Comparison of ENCODE assay signal across 9 mouse cellular contexts in the genomic region with DNA sequence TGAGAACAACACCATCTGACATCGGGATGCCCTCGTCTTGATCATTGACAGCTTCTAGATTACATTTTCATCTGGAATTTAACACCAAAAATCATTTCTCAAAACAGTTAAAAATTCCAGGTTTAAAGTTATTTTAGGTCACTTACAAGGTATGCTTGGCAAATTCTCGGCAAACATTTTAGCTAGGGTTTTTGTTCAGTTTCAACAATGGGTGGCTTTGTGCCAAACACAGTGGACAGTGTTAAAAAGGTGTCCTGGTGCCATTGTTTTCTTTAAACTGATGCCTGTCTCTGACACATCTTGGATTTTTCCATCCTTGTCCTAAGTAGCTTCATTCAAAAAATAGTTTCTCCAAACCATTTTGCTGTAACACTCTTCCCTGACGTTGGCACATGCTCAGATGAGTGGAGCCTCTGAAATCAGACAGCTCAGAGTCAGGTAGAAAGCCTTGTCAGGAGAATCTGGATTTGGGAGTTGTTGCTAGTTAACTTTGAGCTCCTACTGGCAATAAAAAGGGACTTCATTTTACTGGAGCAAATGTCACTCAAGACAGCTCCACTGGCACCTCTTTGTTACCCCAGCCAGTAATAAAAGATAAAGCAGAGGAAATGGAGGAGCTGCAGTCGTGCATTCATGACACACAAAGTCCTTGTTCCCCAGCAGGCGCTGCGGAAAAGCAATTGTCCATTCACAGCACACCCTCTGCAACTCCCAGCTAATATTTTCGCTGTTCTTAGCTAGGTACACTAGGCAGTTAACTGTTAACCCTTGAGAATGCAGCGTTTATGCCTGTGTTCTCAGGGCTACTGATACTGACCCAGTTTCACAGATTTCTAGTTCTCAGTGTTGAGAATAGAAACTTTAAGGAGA. TPM values are rescaled to one million over a fixed set of nuclear protein-coding genes. Genes with fewer than 3 reads are reported as not detected.
DNase-seq lines count a peak whose midpoint lies in the region; ATAC-seq and TF ChIP-seq lines count a peak whose summit lies in the region.
"Had no signal": no experiment of that assay in that cellular context is flagged by ENCODE, and none has a peak within 500 bp of the region (broad histone marks: within the 10 kb centered on the region; RNA-seq: fewer than 3 reads in every experiment).

No protein-coding gene starts in this region.

- no peaks in the 10 kb centered on the region for H3K27me3 ChIP-seq in forebrain, embryonic 15.5 days
- no peaks in the 10 kb centered on the region for H3K27me3 ChIP-seq in intestine, postnatal 0 days (replicated peaks; ENCODE audit: control insufficient read depth, insufficient read depth, low read length)

- TF ChIP-seq CTCF in lung, adult 2 months (IDR thresholded peaks at IDR 0.05; ENCODE audit: insufficient read depth, low read length): no peak
- TF ChIP-seq CTCF in intestine, postnatal 0 days (IDR thresholded peaks at IDR 0.05; ENCODE audit: low read depth): no peak

- 26% methylated on average over 9 of the region's 9 CpGs for WGBS in lung, adult 2 months
- WGBS in forebrain, embryonic 15.5 days: 23% methylated on average over 9 of the region's 9 CpGs
- WGBS in intestine, postnatal 0 days: 35% methylated on average over 9 of the region's 9 CpGs

- ATAC-seq in forebrain, embryonic 15.5 days (replicated peaks): no peak
- peak; percentile 71 for ATAC-seq in intestine, postnatal 0 days
- ATAC-seq in inflammation-experienced regulatory T-cells, adult 6 months: no peak
- ATAC-seq in activated CD4-positive, CD25-positive, alpha-beta regulatory T cell, adult 4 months: no peak
- ATAC-seq in megakaryocyte progenitor cell, adult 5-6 weeks (replicated peaks; ENCODE audit: poor library complexity): no peak

- DNase-seq in lung, adult 2 months: no peak
- DNase-seq in lung, postnatal 14 days: no peak
- DNase-seq in mesoderm, embryonic 11.5 days (ENCODE audit: low read depth, low spot score): peak; percentile 41

- H3K9ac ChIP-seq in forebrain, embryonic 15.5 days (replicated peaks): peak overlapping the region; percentile 23; the same call in 1 of the 2 replicates
- no peak overlapping the region for H3K9ac ChIP-seq in intestine, postnatal 0 days (ENCODE audit: low read depth, low read length)

- H3K36me3 ChIP-seq in forebrain, embryonic 15.5 days: no peaks in the 10 kb centered on the region
- H3K36me3 ChIP-seq in intestine, postnatal 0 days (ENCODE audit: control insufficient read depth, insufficient read depth): no peaks in the 10 kb centered on the region
- H3K36me3 ChIP-seq: G1E had no signal

- H3K4me2 ChIP-seq in forebrain, embryonic 15.5 days (replicated peaks): peak overlapping the region; percentile 35
- peak overlapping the region; percentile 74 for H3K4me2 ChIP-seq in intestine, postnatal 0 days (replicated peaks; ENCODE audit: low read depth)

- H3K9me3 ChIP-seq in forebrain, embryonic 15.5 days: no peaks in the 10 kb centered on the region
- no peaks in the 10 kb centered on the region for H3K9me3 ChIP-seq in intestine, postnatal 0 days (ENCODE audit: control insufficient read depth)
- H3K9me3 ChIP-seq: G1E had no signal

- H3K4me3 ChIP-seq in lung, adult 2 months (replicated peaks; ENCODE audit: extremely low read depth, low read depth, low read length): peak overlapping the region; percentile 52
- H3K4me3 ChIP-seq in forebrain, embryonic 15.5 days: peak overlapping the region; percentile 10; the same call in 1 of the 2 replicates
- H3K4me3 ChIP-seq in intestine, postnatal 0 days (ENCODE audit: low read depth, low read length): peak overlapping the region; percentile 42

- peak overlapping the region; percentile 69 for H3K27ac ChIP-seq in forebrain, embryonic 15.5 days (replicated peaks)
- peak overlapping the region; percentile 15; the same call in 1 of the 2 replicates for H3K27ac ChIP-seq in intestine, postnatal 0 days (ENCODE audit: low read depth, low read length)

- H3K4me1 ChIP-seq in lung, adult 2 months (ENCODE audit: control insufficient read depth, insufficient read depth, low read length): peaks cover 9% of the 10 kb centered on the region; the same call in 1 of the 2 replicates
- H3K4me1 ChIP-seq in forebrain, embryonic 15.5 days: peaks cover 33% of the 10 kb centered on the region
- H3K4me1 ChIP-seq in intestine, postnatal 0 days (replicated peaks; ENCODE audit: control insufficient read depth, insufficient read depth, low read length): peaks cover 3% of the 10 kb centered on the region; the same call in 1 of the 2 replicates

- TF ChIP-seq POLR2A in lung, adult 2 months (IDR thresholded peaks at IDR 0.05; ENCODE audit: borderline replicate concordance, extremely low read depth, low read depth, low read length): no peak

RNA-seq across cellular contexts. Expression of a gene that starts 2.0 kb away (rescaled TPM):
- polyA plus RNA-seq in lung, adult 2 months (2012; rRNA removed): 17.7 and 18.7 TPM in 2 replicates
- 3.7 and 4.5 TPM in 2 replicates for polyA plus RNA-seq in forebrain, embryonic 15.5 days (2015; fragmentation: Nextera tagmentation; extraction: Ambion mirVana)
- 1.5 and 2.8 TPM in 2 replicates for polyA plus RNA-seq in intestine, postnatal 0 days (2015; fragmentation: Nextera tagmentation; extraction: Ambion mirVana)
- polyA plus RNA-seq in inflammation-experienced regulatory T-cells, adult 6 months (2017; shearing (Covaris generic)): 1 to 10 TPM in 1 of 3 experiments, under 1 TPM in 2; 0.16 to 1.7 (median 0.34) TPM
- polyA plus RNA-seq in activated CD4-positive, CD25-positive, alpha-beta regulatory T cell, adult 4 months (2017; shearing (Covaris generic)): not detected
- 1.9 and 2.2 TPM in 2 replicates for total RNA-seq in megakaryocyte progenitor cell, adult 5-6 weeks (2015)
- 1.9 and 2.2 TPM in 2 replicates for total RNA-seq in megakaryocyte progenitor cell, adult 5-6 weeks (2017)
- polyA plus RNA-seq: G1E had no signal
